Mouse (Mus musculus) T-helper 2 cell (primary cell): ENCODE data around the gene Olfr904.
"Not testable (repeated sequence)": the region's sequence is repeated elsewhere in the genome, so short reads cannot be mapped to it uniquely, and the experiment has no call there.

Experiments
- in situ Hi-C: fragments of 300-600 bp; cut with MboI, MseI; formaldehyde crosslinking; loops from one replicate; pipeline ENCODE4 v1.15.1; 2025; ENCODE audit warnings: high pct_unique_total_duplicates

Gene Olfr904

GRCm38 (mm10) chr9:38462844-38463243, at the start of gene Olfr904:
Olfr904 (plus strand) TSS chr9:38463144.
- in situ Hi-C loops, result no loop called here

GRCm38 (mm10) chr9:38413502-38413901, 49.4 kb upstream of the Olfr904 start:
- in situ Hi-C loops, result not testable (repeated sequence)

- in situ Hi-C loops, result no loop called here
Observed at GRCm38 (mm10) chr9:38423801-38424200, 39.1 kb upstream of the Olfr904 start.

- in situ Hi-C loops, result no loop called here
Observed at GRCm38 (mm10) chr9:38427026-38427425, 35.9 kb upstream of the Olfr904 start.

- in situ Hi-C loops, result no loop called here
Observed at GRCm38 (mm10) chr9:38429155-38429554, 33.8 kb upstream of the Olfr904 start, which contains the start of gene Olfr901. Olfr901 (plus strand) TSS chr9:38429455.

GRCm38 (mm10) chr9:38447352-38447751, 15.6 kb upstream of the Olfr904 start, which contains the start of gene Olfr902:
Olfr902 (plus strand) TSS chr9:38447652.
- in situ Hi-C loops, result no loop called here

GRCm38 (mm10) chr9:38470807-38471206, 7.9 kb downstream of the Olfr904 start, which contains the start of gene Olfr905:
Olfr905 (plus strand) TSS chr9:38471107.
- in situ Hi-C loops, result no loop called here

DNA sequence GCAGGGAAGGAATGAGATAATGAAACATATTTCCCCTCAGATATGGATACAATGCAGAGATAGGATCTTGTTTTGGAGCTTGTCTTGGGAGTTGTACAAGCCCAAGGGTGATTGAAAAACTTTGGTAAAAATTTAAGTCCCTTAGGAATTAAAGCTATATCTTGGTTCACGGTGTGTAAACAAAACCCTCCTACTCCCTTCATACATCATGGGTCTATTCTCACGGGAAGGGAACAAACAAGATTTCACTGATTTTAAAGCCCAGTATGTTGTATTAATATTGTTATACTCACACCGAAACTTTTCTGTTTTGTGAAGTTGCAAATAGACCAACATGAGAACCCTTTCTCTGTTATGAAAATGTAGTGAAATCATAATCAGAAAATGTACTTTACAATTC, 23.8 kb downstream of the Olfr904 start, which contains the start of gene Olfr906:
Gene Olfr906 (plus strand): TSS at position 301 of the 400 bp plus-strand sequence.
- in situ Hi-C loops, result no loop called here

DNA sequence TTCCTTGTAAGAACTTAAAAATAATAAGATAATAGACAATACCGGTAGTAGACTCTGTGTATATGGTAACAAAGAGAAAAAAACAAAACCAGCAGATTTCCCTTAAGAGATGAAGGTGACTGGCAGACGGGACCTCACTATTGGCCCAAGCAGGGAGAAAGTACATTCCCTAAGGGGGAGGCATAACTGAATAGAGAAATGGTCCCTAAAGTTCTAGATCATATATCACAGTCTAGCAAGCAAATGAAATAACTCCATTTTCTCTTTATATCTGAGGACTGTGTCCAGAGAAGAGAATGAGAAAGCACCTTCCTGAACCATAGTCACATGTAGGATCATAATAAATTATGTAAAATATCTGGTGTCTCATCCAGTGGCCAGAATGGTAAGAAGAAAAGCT, 32.6 kb downstream of the Olfr904 start, which contains the start of gene Olfr907:
Gene Olfr907 (plus strand): TSS at position 301 of the 400 bp plus-strand sequence.
- in situ Hi-C loops, result loop anchor here (10.0 kb wide), 1 partner anchor 451 kb away; the partner anchor contains the start of gene Olfr884

DNA sequence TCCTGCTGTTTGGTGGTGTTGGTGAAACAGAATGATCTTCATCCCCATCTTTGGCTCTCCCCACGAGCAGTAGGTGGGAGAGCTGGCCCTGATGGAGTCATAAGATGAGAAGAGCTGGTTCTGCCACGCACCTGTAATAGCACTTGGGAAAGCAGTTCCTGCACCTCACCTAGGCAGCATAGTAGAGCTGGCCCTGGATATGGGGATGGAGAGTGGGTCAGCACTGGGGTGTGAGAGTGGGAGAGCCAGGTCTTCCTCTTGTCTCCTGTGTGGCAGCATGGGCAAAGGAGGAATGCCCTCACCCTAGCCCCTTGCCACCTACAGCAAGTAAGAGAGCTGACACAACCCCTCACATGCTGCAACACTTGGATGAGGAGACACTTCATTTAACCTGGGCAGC, 49.4 kb downstream of the Olfr904 start:
- in situ Hi-C loops, result no loop called here
